Mouse (Mus musculus): Measurements from ENCODE around the gene Adgrf3. TPM values are rescaled to one million over a fixed set of nuclear protein-coding genes. Genes with fewer than 3 reads are reported as not detected.
A peak's percentile ranks its signal among the peaks of the same experiment; 100 is the strongest.

Gene Adgrf3
- polyA plus RNA-seq, 2 experiments = 0.14 TPM; not detected in 1

- Histone ChIP-seq H3K9ac (ENCODE audit: low read depth, low read length, severe bottlenecking) (no peak overlapping the region), H3K27ac (replicated peaks; ENCODE audit: low read depth, low read length) (no peak overlapping the region), H3K9me3 (ENCODE audit: control insufficient read depth, low read length) (no peaks in the 10 kb centered on the region), H3K4me3 (replicated peaks; ENCODE audit: low read length) (no peak overlapping the region), H3K4me2 (replicated peaks; ENCODE audit: low read depth, low read length, severe bottlenecking) (no peak overlapping the region), H3K27me3 (ENCODE audit: control insufficient read depth, insufficient read depth, low read length) (no peaks in the 10 kb centered on the region), H3K36me3 (ENCODE audit: control insufficient read depth, insufficient read depth, low read length) (peaks cover 80% of the 10 kb centered on the region), H3K4me1 (ENCODE audit: control insufficient read depth, insufficient read depth, low read length) (no peaks in the 10 kb centered on the region)
- ATAC-seq (ENCODE audit: low FRiP score, low read depth) (0 out of 2 replicates have a peak, but pooled peaks have one; percentile 44), DNase-seq (ENCODE audit: low spot score) (no peak)
- TF ChIP-seq POLR2A (IDR thresholded peaks at IDR 0.05; ENCODE audit: borderline replicate concordance, extremely low read depth, insufficient read depth, insufficient read length) = no peak
Measured at GRCm38 (mm10) chr5:30172115-30172514, 33.4 kb downstream of the Adgrf3 start.

- DNase-seq (ENCODE audit: low spot score) (no peak), ATAC-seq (ENCODE audit: low FRiP score, low read depth) (no peak)
- no peak overlapping the region for H3K4me2 ChIP-seq (replicated peaks; ENCODE audit: low read depth, low read length, severe bottlenecking)
- no peak overlapping the region for H3K4me3 ChIP-seq (replicated peaks; ENCODE audit: low read length)
- H3K27ac ChIP-seq (replicated peaks; ENCODE audit: low read depth, low read length) = no peak overlapping the region
- H3K27me3 ChIP-seq (ENCODE audit: control insufficient read depth, insufficient read depth, low read length) = no peaks in the 10 kb centered on the region
- no peak overlapping the region for H3K9ac ChIP-seq (ENCODE audit: low read depth, low read length, severe bottlenecking)
- no peaks in the 10 kb centered on the region for H3K4me1 ChIP-seq (ENCODE audit: control insufficient read depth, insufficient read depth, low read length)
- no peak for TF ChIP-seq POLR2A (IDR thresholded peaks at IDR 0.05; ENCODE audit: borderline replicate concordance, extremely low read depth, insufficient read depth, insufficient read length)
- H3K36me3 ChIP-seq (ENCODE audit: control insufficient read depth, insufficient read depth, low read length) = peaks cover 67% of the 10 kb centered on the region
- H3K9me3 ChIP-seq (ENCODE audit: control insufficient read depth, low read length) = no peaks in the 10 kb centered on the region
- 72% methylated on average over 5 of the region's 5 CpGs for WGBS
Measured at GRCm38 (mm10) chr5:30170303-30170940, 35.1 kb downstream of the Adgrf3 start.

GRCm38 (mm10) chr5:30165234-30165946, 40.1 kb downstream of the Adgrf3 start:
- H3K36me3 ChIP-seq (ENCODE audit: control insufficient read depth, insufficient read depth, low read length) = peaks cover 27% of the 10 kb centered on the region
- no peak overlapping the region for H3K4me2 ChIP-seq (replicated peaks; ENCODE audit: low read depth, low read length, severe bottlenecking)
- no peak overlapping the region for H3K27ac ChIP-seq (replicated peaks; ENCODE audit: low read depth, low read length)
- H3K4me1 ChIP-seq (ENCODE audit: control insufficient read depth, insufficient read depth, low read length) = no peaks in the 10 kb centered on the region
- 94% methylated on average over 5 of the region's 5 CpGs for WGBS
- no peaks in the 10 kb centered on the region for H3K27me3 ChIP-seq (ENCODE audit: control insufficient read depth, insufficient read depth, low read length)
- H3K4me3 ChIP-seq (replicated peaks; ENCODE audit: low read length) = no peak overlapping the region
- no peaks in the 10 kb centered on the region for H3K9me3 ChIP-seq (ENCODE audit: control insufficient read depth, low read length)
- ATAC-seq (ENCODE audit: low FRiP score, low read depth) = no peak
- no peak overlapping the region for H3K9ac ChIP-seq (ENCODE audit: low read depth, low read length, severe bottlenecking)
- no peak for TF ChIP-seq POLR2A (IDR thresholded peaks at IDR 0.05; ENCODE audit: borderline replicate concordance, extremely low read depth, insufficient read depth, insufficient read length)
- no peak for DNase-seq (ENCODE audit: low spot score)

GRCm38 (mm10) chr5:30162339-30162738, 43.2 kb downstream of the Adgrf3 start:
- Histone ChIP-seq H3K27ac (replicated peaks; ENCODE audit: low read depth, low read length) (no peak overlapping the region), H3K9ac (ENCODE audit: low read depth, low read length, severe bottlenecking) (no peak overlapping the region), H3K27me3 (ENCODE audit: control insufficient read depth, insufficient read depth, low read length) (no peaks in the 10 kb centered on the region), H3K9me3 (ENCODE audit: control insufficient read depth, low read length) (no peaks in the 10 kb centered on the region), H3K36me3 (ENCODE audit: control insufficient read depth, insufficient read depth, low read length) (peaks cover 10% of the 10 kb centered on the region; the same call in 1 of the 2 replicates), H3K4me3 (replicated peaks; ENCODE audit: low read length) (no peak overlapping the region), H3K4me2 (replicated peaks; ENCODE audit: low read depth, low read length, severe bottlenecking) (no peak overlapping the region), H3K4me1 (ENCODE audit: control insufficient read depth, insufficient read depth, low read length) (no peaks in the 10 kb centered on the region)
- no peak for TF ChIP-seq POLR2A (IDR thresholded peaks at IDR 0.05; ENCODE audit: borderline replicate concordance, extremely low read depth, insufficient read depth, insufficient read length)
- no peak for ATAC-seq (ENCODE audit: low FRiP score, low read depth)
- 62% methylated on average over 6 of the region's 6 CpGs for WGBS
- DNase-seq (ENCODE audit: low spot score) = no peak

- Histone ChIP-seq H3K4me1 (ENCODE audit: control insufficient read depth, insufficient read depth, low read length) (no peaks in the 10 kb centered on the region), H3K9me3 (ENCODE audit: control insufficient read depth, low read length) (no peaks in the 10 kb centered on the region), H3K27me3 (ENCODE audit: control insufficient read depth, insufficient read depth, low read length) (no peaks in the 10 kb centered on the region), H3K36me3 (ENCODE audit: control insufficient read depth, insufficient read depth, low read length) (peaks cover 10% of the 10 kb centered on the region; the same call in 1 of the 2 replicates), H3K27ac (replicated peaks; ENCODE audit: low read depth, low read length) (no peak overlapping the region), H3K4me3 (replicated peaks; ENCODE audit: low read length) (no peak overlapping the region), H3K9ac (ENCODE audit: low read depth, low read length, severe bottlenecking) (no peak overlapping the region), H3K4me2 (replicated peaks; ENCODE audit: low read depth, low read length, severe bottlenecking) (no peak overlapping the region)
- no peak for TF ChIP-seq POLR2A (IDR thresholded peaks at IDR 0.05; ENCODE audit: borderline replicate concordance, extremely low read depth, insufficient read depth, insufficient read length)
- DNase-seq (ENCODE audit: low spot score) (no peak), ATAC-seq (ENCODE audit: low FRiP score, low read depth) (no peak)
- WGBS = 95% methylated on average over 1 of the region's 1 CpGs
Measured at GRCm38 (mm10) chr5:30161836-30162235, 43.7 kb downstream of the Adgrf3 start.

All from limb, embryonic 14.5 days (tissue).